8 mouse cellular contexts compared by ENCODE assay signal in genomic region chr5:137835966-137836520, GRCm38 (mm10). TPM values are rescaled to one million over a fixed set of nuclear protein-coding genes. Genes with fewer than 3 reads are reported as not detected.
DNase-seq lines count a peak whose midpoint lies in the region; ATAC-seq and TF ChIP-seq lines count a peak whose summit lies in the region.
"Not testable (repeated sequence)": the region's sequence is repeated elsewhere in the genome, so short reads cannot be mapped to it uniquely, and the experiment has no call there.
"Had no signal": no experiment of that assay in that cellular context is flagged by ENCODE, and none has a peak within 500 bp of the region (broad histone marks: within the 10 kb centered on the region; RNA-seq: fewer than 3 reads in every experiment).

Pilra (minus strand) TSS chr5:137836281.

- not testable (repeated sequence) for H3K4me1 ChIP-seq in bone marrow, adult 2 months (ENCODE audit: control insufficient read depth, insufficient read depth, low read length); liver, embryonic 16.5 days (ENCODE audit: control insufficient read depth, low read depth, low read length)

- H3K36me3 ChIP-seq in liver, embryonic 16.5 days (ENCODE audit: control insufficient read depth, insufficient read depth), result not testable (repeated sequence)

- not testable (repeated sequence) for H3K27me3 ChIP-seq in liver, embryonic 16.5 days (ENCODE audit: control insufficient read depth, insufficient read depth, low read depth, low read length)

- peak; percentile 33 for DNase-seq in gastrocnemius, postnatal 14 days
- DNase-seq in lung, postnatal 36 days, result peak; percentile 39
- DNase-seq in spleen, postnatal 4 days (ENCODE audit: low spot score in 2 of 2), result peak; percentile 14 to 62

- not testable (repeated sequence) for H3K4me2 ChIP-seq in liver, embryonic 16.5 days (ENCODE audit: low read depth, low read length)

- not testable (repeated sequence) for TF ChIP-seq POLR2A in bone marrow, adult 2 months (IDR thresholded peaks at IDR 0.05; ENCODE audit: borderline replicate concordance, control insufficient read depth, low read depth, low read length)

- peak within 1 kb of the TSS; percentile 61 for H3K4me3 ChIP-seq in bone marrow, adult 2 months (replicated peaks; ENCODE audit: control insufficient read depth, low read depth, low read length)
- H3K4me3 ChIP-seq in liver, embryonic 16.5 days (ENCODE audit: low read depth, low read length), result peak within 1 kb of the TSS; percentile 13; the same call in 1 of the 2 replicates

- not testable (repeated sequence) for H3K9me3 ChIP-seq in liver, embryonic 16.5 days (replicated peaks; ENCODE audit: control insufficient read depth, low read length)

- H3K9ac ChIP-seq in liver, embryonic 16.5 days (ENCODE audit: low read depth, low read length), result not testable (repeated sequence)

- not testable (repeated sequence) for TF ChIP-seq CTCF in bone marrow, adult 2 months (IDR thresholded peaks at IDR 0.05; ENCODE audit: control insufficient read depth, insufficient read depth, low read length)

- peak within 1 kb of the TSS; percentile 88 for H3K27ac ChIP-seq in bone marrow, adult 2 months (ENCODE audit: control insufficient read depth, insufficient read depth, low read depth, low read length, poor library complexity)
- H3K27ac ChIP-seq in liver, embryonic 16.5 days (ENCODE audit: low read length), result not testable (repeated sequence)

- peak; percentile 34 to 81; a peak in 2 of 4 replicates for ATAC-seq in hematopoietic stem cell, adult 5-6 weeks (replicated peaks in 1 of 2; ENCODE audit: insufficient read depth in 1 of 2, low FRiP score in 2 of 2, low TSS enrichment in 1 of 2, low read depth in 1 of 2, poor library complexity in 2 of 2, severe bottlenecking in 2 of 2)
- not testable (repeated sequence) for ATAC-seq in liver, embryonic 16.5 days (ENCODE audit: low read depth)
- ATAC-seq in megakaryocyte-erythroid progenitor cell, adult 5-6 weeks (replicated peaks; ENCODE audit: low FRiP score, low TSS enrichment, poor library complexity, severe bottlenecking), result peak; percentile 30; the same call in 1 of the 2 replicates

- intact Hi-C loops in gastrocnemius, postnatal 14 days (cut with DNase I; ENCODE audit: low total_unique reads), result not testable (repeated sequence)

- WGBS in bone marrow, adult 2 months, result 30% methylated on average over 2 of the region's 2 CpGs
- WGBS in liver, embryonic 16.5 days (ENCODE audit: insufficient replicate concordance), result 29% methylated on average over 2 of the region's 2 CpGs

RNA-seq across cellular contexts. Expression of gene Pilra, which starts in this region (rescaled TPM):
- 27.5 and 45.8 TPM in 2 replicates for polyA plus RNA-seq in bone marrow, adult 2 months (2011; ENCODE audit: insufficient read depth, insufficient read length, low replicate concordance, missing spikeins)
- under 1 TPM; 0.27 to 0.33 TPM for total RNA-seq in gastrocnemius, postnatal 14 days (2021)
- total RNA-seq in hematopoietic stem cell, adult 5-6 weeks (2017), result 17.7 and 22.2 TPM in 2 replicates
- polyA plus RNA-seq in liver, embryonic 16.5 days (2015; fragmentation: Nextera tagmentation; extraction: Ambion mirVana), result 5.1 and 6.1 TPM in 2 replicates
- total RNA-seq in megakaryocyte-erythroid progenitor cell, adult 5-6 weeks (2014; fragmentation: Nextera tagmentation), result 6.5 TPM in 1 of 2 replicates, not detected in the other
- not detected in 2 replicates for total RNA-seq in megakaryocyte-erythroid progenitor cell, adult 5-6 weeks (2017)
- polyA plus RNA-seq: neural tube, embryonic 14.5 days had no signal

Comparison
In these comparisons a context has a peak if more than half of its experiments do, and no peak if none do; other contexts are left out.
1. Peak in DNase-seq in gastrocnemius, postnatal 14 days; RNA of the gene not detected or under 1 TPM.